Mouse (Mus musculus) E14TG2a.4 (cell line): ENCODE data around the gene Olfr600.

Experiments
- CTCF ChIP-seq: conservative IDR thresholded peaks from 2 replicates; pipeline ENCODE4 v1.5.1; 2014; ENCODE audit warnings: low read length
- NANOG ChIP-seq: IDR thresholded peaks from 2 replicates; pipeline ENCODE4 v1.6.1; 2014; ENCODE audit warnings: borderline replicate concordance, low read length, mixed read lengths

GRCm38 (mm10) chr7:103349569-103349968 lies at the start of gene Olfr600:
- no peak for TF ChIP-seq CTCF
- TF ChIP-seq NANOG = no peak
